Mouse (Mus musculus) erythroblast, embryonic 14.5 days (primary cell): ENCODE data around the gene Stambpl1.

Experiments
- GATA1 ChIP-seq: IDR thresholded peaks from 2 replicates; pipeline ENCODE4 v1.6.1; 2012; ENCODE audit warnings: low read length, inconsistent platforms, mixed read lengths
- TAL1 ChIP-seq: IDR thresholded peaks from 3 replicates; pipeline ENCODE4 v1.6.1; 2012; ENCODE audit warnings: low read length, inconsistent platforms, mixed read lengths

DNA sequence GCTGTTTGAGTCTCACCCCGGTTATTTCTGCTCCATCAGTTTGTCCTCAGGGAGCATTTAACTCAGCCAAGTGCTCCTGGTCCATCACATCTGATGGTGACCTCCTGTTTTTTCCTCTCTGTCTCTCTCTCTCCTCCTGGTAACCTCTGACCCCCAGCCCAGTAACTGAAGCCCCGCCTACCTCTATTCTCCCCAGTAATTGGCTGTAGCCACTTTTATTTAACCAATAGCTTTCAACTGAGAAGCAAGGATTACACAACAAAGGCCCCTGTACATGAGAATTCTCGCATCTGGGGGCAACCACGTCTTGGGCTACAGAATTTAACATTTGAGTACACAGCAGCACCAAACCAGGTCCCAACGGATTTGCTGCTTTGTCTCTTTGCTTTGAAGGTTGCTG, 40.3 kb downstream of the Stambpl1 start:
- TF ChIP-seq GATA1 (no peak), TAL1 (no peak)
